ENCODE assay signal across 8 mouse cellular contexts in the genomic region with DNA sequence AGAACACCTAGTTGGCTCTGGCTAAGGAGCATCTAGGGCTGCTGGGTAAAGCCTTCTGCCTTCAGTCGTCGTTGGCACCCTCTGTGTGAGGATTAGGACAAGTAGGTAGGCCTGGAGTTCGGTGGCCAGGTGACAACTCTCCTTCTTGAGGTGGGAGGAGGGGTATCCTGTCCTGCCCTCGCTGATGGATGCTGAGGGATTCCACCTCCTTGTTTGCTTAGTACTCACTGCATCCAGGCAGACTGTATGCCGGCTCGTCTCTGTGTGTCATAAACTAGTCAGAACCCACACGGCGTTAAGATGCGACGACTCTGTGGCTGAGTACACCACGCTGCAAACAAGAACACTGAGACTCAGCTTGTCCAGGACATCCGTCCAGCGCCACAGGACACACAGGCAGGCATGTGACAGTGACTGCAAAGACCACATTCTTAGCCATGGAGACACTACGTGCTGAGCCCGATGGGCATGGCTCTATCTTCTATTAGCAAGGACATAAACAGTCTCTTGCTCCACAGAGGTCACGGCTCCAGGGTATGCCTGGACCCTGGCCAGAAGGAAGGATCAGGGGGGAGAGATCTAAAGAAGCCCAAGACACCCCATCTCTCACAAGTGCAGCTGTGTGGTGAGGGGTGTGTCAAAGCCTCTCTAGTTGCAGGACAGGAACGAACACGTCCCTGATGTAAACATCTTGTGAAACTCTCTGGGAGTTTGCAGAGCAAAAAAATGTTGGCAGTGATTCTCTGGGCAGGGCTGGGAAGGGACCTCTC. TPM values are rescaled to one million over a fixed set of nuclear protein-coding genes. Genes with fewer than 3 reads are reported as not detected.
A peak's percentile ranks its signal among the peaks of the same experiment; 100 is the strongest.
DNase-seq lines count a peak whose midpoint lies in the region; ATAC-seq and TF ChIP-seq lines count a peak whose summit lies in the region.
"Had no signal": no experiment of that assay in that cellular context is flagged by ENCODE, and none has a peak within 500 bp of the region (broad histone marks: within the 10 kb centered on the region; RNA-seq: fewer than 3 reads in every experiment).

No protein-coding gene starts in this region.

- H3K36me3 ChIP-seq in limb, embryonic 14.5 days (ENCODE audit: control insufficient read depth, insufficient read depth, low read length) = peaks cover 33% of the 10 kb centered on the region
- H3K36me3 ChIP-seq in stomach, embryonic 16.5 days (ENCODE audit: control insufficient read depth, insufficient read depth, low read length) = peaks cover 24% of the 10 kb centered on the region

- no peaks in the 10 kb centered on the region for H3K27me3 ChIP-seq in limb, embryonic 14.5 days (ENCODE audit: control insufficient read depth, insufficient read depth, low read length)
- no peaks in the 10 kb centered on the region for H3K27me3 ChIP-seq in stomach, embryonic 16.5 days (ENCODE audit: control insufficient read depth, insufficient read depth, low read length)

- 60% methylated on average over 17 of the region's 18 CpGs for WGBS in limb, embryonic 14.5 days
- 44% methylated on average over 18 of the region's 18 CpGs for WGBS in stomach, embryonic 16.5 days

- H3K4me2 ChIP-seq in limb, embryonic 14.5 days (replicated peaks; ENCODE audit: low read depth, low read length, severe bottlenecking) = no peak overlapping the region
- H3K4me2 ChIP-seq in stomach, embryonic 16.5 days (ENCODE audit: low read depth, low read length) = no peak overlapping the region

- H3K4me3 ChIP-seq in limb, embryonic 14.5 days (replicated peaks; ENCODE audit: low read length) = no peak overlapping the region
- H3K4me3 ChIP-seq in stomach, embryonic 16.5 days (replicated peaks; ENCODE audit: low read length) = no peak overlapping the region

- ATAC-seq in limb, embryonic 14.5 days (ENCODE audit: low FRiP score, low read depth) = no peak
- ATAC-seq in stomach, embryonic 16.5 days (ENCODE audit: insufficient read depth, low FRiP score) = peak; percentile 81
- ATAC-seq in erythroid progenitor cell, adult 5-6 weeks (replicated peaks; ENCODE audit: low FRiP score, poor library complexity, severe bottlenecking) = no peak

- DNase-seq in ovary, postnatal 36 days (ENCODE audit: low spot score) = peak; percentile 57
- DNase-seq in ovary, postnatal 14 days (ENCODE audit: low spot score) = no peak
- DNase-seq in fat pad, adult 2 months (ENCODE audit: extremely low read depth, low read depth, low spot score) = peak; percentile 89
- peak; percentile 55 for DNase-seq in limb, embryonic 14.5 days (ENCODE audit: low spot score)
- DNase-seq in retina, embryonic 14.5 days (ENCODE audit: low spot score) = no peak
- DNase-seq: kidney, postnatal 14 days had no signal

- no peak overlapping the region for H3K27ac ChIP-seq in limb, embryonic 14.5 days (replicated peaks; ENCODE audit: low read depth, low read length)
- H3K27ac ChIP-seq in stomach, embryonic 16.5 days (ENCODE audit: low read length) = peak overlapping the region; percentile 86

- H3K9ac ChIP-seq in limb, embryonic 14.5 days (ENCODE audit: low read depth, low read length, severe bottlenecking) = no peak overlapping the region
- peak overlapping the region; percentile 51 for H3K9ac ChIP-seq in stomach, embryonic 16.5 days (ENCODE audit: low read length)

- H3K4me1 ChIP-seq in limb, embryonic 14.5 days (ENCODE audit: control insufficient read depth, insufficient read depth, low read length) = no peaks in the 10 kb centered on the region
- H3K4me1 ChIP-seq in stomach, embryonic 16.5 days (ENCODE audit: control insufficient read depth, insufficient read depth, low read length) = peaks cover 31% of the 10 kb centered on the region

- TF ChIP-seq POLR2A in limb, embryonic 14.5 days (IDR thresholded peaks at IDR 0.05; ENCODE audit: borderline replicate concordance, extremely low read depth, insufficient read depth, insufficient read length) = no peak

- no peaks in the 10 kb centered on the region for H3K9me3 ChIP-seq in limb, embryonic 14.5 days (ENCODE audit: control insufficient read depth, low read length)
- H3K9me3 ChIP-seq in stomach, embryonic 16.5 days (replicated peaks; ENCODE audit: control insufficient read depth, low read length) = no peaks in the 10 kb centered on the region

RNA-seq across cellular contexts. Expression of a gene that starts 13.6 kb away (rescaled TPM):
- 19.9 and 23.5 TPM in 2 replicates for polyA plus RNA-seq in limb, embryonic 14.5 days (2012; rRNA removed)
- polyA plus RNA-seq in limb, embryonic 14.5 days (2014; fragmentation: Nextera tagmentation; extraction: Ambion mirVana) = 22.3 and 26.9 TPM in 2 replicates
- polyA plus RNA-seq in stomach, embryonic 16.5 days (2015; fragmentation: Nextera tagmentation; extraction: Ambion mirVana) = 18.4 and 20.2 TPM in 2 replicates
- 7.6 and 9.2 TPM in 2 replicates for total RNA-seq in erythroid progenitor cell, adult 5-6 weeks (2015; ENCODE audit: low replicate concordance)
- total RNA-seq in erythroid progenitor cell, adult 5-6 weeks (2017; ENCODE audit: low replicate concordance) = 2.2 and 5.9 TPM in 2 replicates

Comparison
In these comparisons a context has a peak if more than half of its experiments do, and no peak if none do; other contexts are left out.
1. DNase-seq: peak in ovary, postnatal 36 days (single experiment), fat pad, adult 2 months (single experiment) and limb, embryonic 14.5 days (single experiment); none in ovary, postnatal 14 days (single experiment) and retina, embryonic 14.5 days (single experiment).